Mouse (Mus musculus) MEL (cell line): Measurements from ENCODE around the gene Rapgef4. TPM values are rescaled to one million over a fixed set of nuclear protein-coding genes. Genes with fewer than 3 reads are reported as not detected.
A peak's percentile ranks its signal among the peaks of the same experiment; 100 is the strongest.

Experiments used
- DNase-seq: peaks from one replicate; pipeline ENCODE4 v3.0.0; 2011; ENCODE audit warnings: low read depth, low spot score
- H3K27ac ChIP-seq: 2 replicates; pipeline ENCODE4 v1.5.1; 2012; ENCODE audit warnings: low read depth, mild to moderate bottlenecking, control low read depth, low read length, moderate library complexity; ENCODE audit not compliant: control insufficient read depth
- H3K27me3 ChIP-seq, 2 experiments: fragments of 150-350 bp in 1 of 2; sonication (generic) in 1 of 2; 2 replicates each; pipeline ENCODE4 v1.6.1; 2012; ENCODE audit warnings: low read length in 2 of 2, mild to moderate bottlenecking in 2 of 2, improper control_type of control experiment in 1 of 2, moderate library complexity in 1 of 2; ENCODE audit not compliant: insufficient read depth in 2 of 2, control insufficient read depth in 1 of 2
- H3K36me3 ChIP-seq, 2 experiments: 2 replicates each; pipeline ENCODE4 v1.6.1; 2012 to 2014; ENCODE audit warnings: low read length in 2 of 2, improper control_type of control experiment in 1 of 2, inconsistent platforms in 1 of 2, mild to moderate bottlenecking in 1 of 2; ENCODE audit not compliant: insufficient read depth in 2 of 2, control insufficient read depth in 1 of 2
- H3K4me1 ChIP-seq, 2 experiments: fragments of 150-350 bp in 1 of 2; sonication (generic) in 1 of 2; 2 replicates each; pipeline ENCODE4 v1.6.1; 2012; ENCODE audit warnings: low read length in 2 of 2, improper control_type of control experiment in 1 of 2, mild to moderate bottlenecking in 1 of 2; ENCODE audit not compliant: insufficient read depth in 2 of 2, control insufficient read depth in 1 of 2
- H3K4me3 ChIP-seq, 2 experiments: fragments of 150-350 bp in 1 of 2; sonication (generic) in 1 of 2; 2 replicates each; pipeline ENCODE4 v1.5.1; 2012; ENCODE audit warnings: low read depth in 2 of 2, low read length in 2 of 2, mild to moderate bottlenecking in 2 of 2, moderate library complexity in 2 of 2, control low read depth in 1 of 2, improper control_type of control experiment in 1 of 2; ENCODE audit not compliant: control insufficient read depth in 1 of 2, insufficient read depth in 1 of 2
- H3K79me2 ChIP-seq: 2 replicates; pipeline ENCODE4 v1.6.1; 2012; ENCODE audit warnings: mild to moderate bottlenecking, low read length, moderate library complexity; ENCODE audit not compliant: control insufficient read depth, poor library complexity, insufficient read depth
- H3K9ac ChIP-seq: 2 replicates; pipeline ENCODE4 v1.6.1; 2012; ENCODE audit warnings: low read depth, mild to moderate bottlenecking, control low read depth, low read length, moderate library complexity; ENCODE audit not compliant: control insufficient read depth, poor library complexity, severe bottlenecking
- H3K9me3 ChIP-seq: fragments of 150-350 bp; sonication (generic); replicated peaks from 2 replicates; pipeline ENCODE4 v1.6.1; 2012; ENCODE audit warnings: mild to moderate bottlenecking, low read length, improper control_type of control experiment, moderate library complexity; ENCODE audit not compliant: insufficient read depth
- CHD1 ChIP-seq: IDR thresholded peaks from 2 replicates; pipeline ENCODE4 v1.6.1; 2012; ENCODE audit warnings: low read depth, mild to moderate bottlenecking, inconsistent platforms, low read length, improper control_type of control experiment
- CHD2 ChIP-seq: IDR thresholded peaks from 2 replicates; pipeline ENCODE4 v1.6.1; 2011; ENCODE audit warnings: low read length, improper control_type of control experiment
- ETS1 ChIP-seq: IDR thresholded peaks from 2 replicates; pipeline ENCODE4 v1.6.1; 2012; ENCODE audit warnings: low read depth, mild to moderate bottlenecking, inconsistent platforms, low read length, improper control_type of control experiment, moderate library complexity
- GABPA ChIP-seq: IDR thresholded peaks from 2 replicates; pipeline ENCODE4 v1.6.1; 2012; ENCODE audit warnings: low read depth, mild to moderate bottlenecking, inconsistent platforms, low read length, improper control_type of control experiment, moderate library complexity
- GATA1 ChIP-seq: IDR thresholded peaks from 2 replicates; pipeline ENCODE4 v1.6.1; 2011; ENCODE audit warnings: low read depth, low read length, improper control_type of control experiment
- HCFC1 ChIP-seq: IDR thresholded peaks from 2 replicates; pipeline ENCODE4 v1.6.1; 2012; ENCODE audit warnings: low read depth, mild to moderate bottlenecking, inconsistent platforms, low read length, improper control_type of control experiment, moderate library complexity
- JUND ChIP-seq: IDR thresholded peaks from 2 replicates; pipeline ENCODE4 v1.6.1; 2011; ENCODE audit warnings: low read depth, mild to moderate bottlenecking, improper control_type of control experiment, low read length
- KAT2A ChIP-seq: conservative IDR thresholded peaks from 2 replicates; pipeline ENCODE4 v1.6.1; 2012; ENCODE audit warnings: low read depth, low read length, improper control_type of control experiment, inconsistent platforms
- MAFK ChIP-seq: IDR thresholded peaks from 2 replicates; pipeline ENCODE4 v1.6.1; 2011; ENCODE audit warnings: low read depth, mild to moderate bottlenecking, low read length, improper control_type of control experiment, borderline replicate concordance
- MAX ChIP-seq: IDR thresholded peaks from 2 replicates; pipeline ENCODE4 v1.6.1; 2011; ENCODE audit warnings: low read length, improper control_type of control experiment
- MEF2A ChIP-seq: IDR thresholded peaks from 2 replicates; pipeline ENCODE4 v1.6.1; 2014; ENCODE audit warnings: low read depth, mild to moderate bottlenecking, inconsistent platforms, low read length, improper control_type of control experiment; ENCODE audit not compliant: poor library complexity, insufficient replicate concordance, severe bottlenecking; ENCODE audit errors: extremely low read depth
- MXI1 ChIP-seq: IDR thresholded peaks from 2 replicates; pipeline ENCODE4 v1.6.1; 2011; ENCODE audit warnings: mild to moderate bottlenecking, low read depth, low read length, improper control_type of control experiment
- MYB ChIP-seq: IDR thresholded peaks from 2 replicates; pipeline ENCODE4 v1.6.1; 2011; ENCODE audit warnings: mild to moderate bottlenecking, low read depth, low read length, improper control_type of control experiment
- NELFE ChIP-seq: IDR thresholded peaks from 2 replicates; pipeline ENCODE4 v1.6.1; 2011; ENCODE audit warnings: low read depth, low read length, improper control_type of control experiment
- POLR2A ChIP-seq, 2 experiments: IDR thresholded peaks; 2 replicates each; pipeline ENCODE4 v1.6.1; 2011 to 2012; ENCODE audit warnings: low read length in 2 of 2, mild to moderate bottlenecking in 2 of 2, control low read depth in 1 of 2, improper control_type of control experiment in 1 of 2, low read depth in 1 of 2, moderate library complexity in 1 of 2; ENCODE audit not compliant: control insufficient read depth in 1 of 2, insufficient read depth in 1 of 2, poor library complexity in 1 of 2
- POLR2AphosphoS2 ChIP-seq: IDR thresholded peaks from 2 replicates; pipeline ENCODE4 v1.6.1; 2011; ENCODE audit warnings: low read length, improper control_type of control experiment
- RAD21 ChIP-seq: IDR thresholded peaks from 2 replicates; pipeline ENCODE4 v1.6.1; 2011; ENCODE audit warnings: mild to moderate bottlenecking, low read depth, low read length, improper control_type of control experiment
- RCOR1 ChIP-seq: IDR thresholded peaks from 2 replicates; pipeline ENCODE4 v1.6.1; 2012; ENCODE audit warnings: low read depth, mild to moderate bottlenecking, inconsistent platforms, low read length, improper control_type of control experiment
- SIN3A ChIP-seq: IDR thresholded peaks from 2 replicates; pipeline ENCODE4 v1.6.1; 2012; ENCODE audit warnings: low read length, improper control_type of control experiment, inconsistent platforms
- SMC3 ChIP-seq: IDR thresholded peaks from 2 replicates; pipeline ENCODE4 v1.6.1; 2011; ENCODE audit warnings: low read depth, low read length, improper control_type of control experiment
- TAL1 ChIP-seq: IDR thresholded peaks from 2 replicates; pipeline ENCODE4 v1.6.1; 2012; ENCODE audit warnings: mild to moderate bottlenecking, inconsistent platforms, low read length, moderate library complexity, mixed read lengths
- TBP ChIP-seq: IDR thresholded peaks from 2 replicates; pipeline ENCODE4 v1.8.0; 2011; ENCODE audit warnings: low read depth, low read length, improper control_type of control experiment
- TCF12 ChIP-seq: IDR thresholded peaks from 2 replicates; pipeline ENCODE4 v1.6.1; 2014; ENCODE audit warnings: low read depth, mild to moderate bottlenecking, inconsistent platforms, low read length, improper control_type of control experiment, moderate library complexity
- UBTF ChIP-seq: IDR thresholded peaks from 2 replicates; pipeline ENCODE4 v1.6.1; 2012; ENCODE audit warnings: low read depth, mild to moderate bottlenecking, inconsistent platforms, low read length, improper control_type of control experiment, moderate library complexity, borderline replicate concordance; ENCODE audit not compliant: insufficient read depth
- USF1 ChIP-seq: IDR thresholded peaks from 2 replicates; pipeline ENCODE4 v1.6.1; 2014; ENCODE audit warnings: low read depth, mild to moderate bottlenecking, inconsistent platforms, low read length, improper control_type of control experiment, moderate library complexity
- USF2 ChIP-seq, 2 experiments: IDR thresholded peaks; 2 replicates each; pipeline ENCODE4 v1.6.1; 2011 to 2012; ENCODE audit warnings: improper control_type of control experiment in 2 of 2, low read length in 2 of 2, borderline replicate concordance in 1 of 2, inconsistent platforms in 1 of 2, low read depth in 1 of 2, mild to moderate bottlenecking in 1 of 2; ENCODE audit not compliant: insufficient read depth in 1 of 2
- ZC3H11A ChIP-seq: IDR thresholded peaks from 2 replicates; pipeline ENCODE4 v1.6.1; 2012; ENCODE audit warnings: low read depth, mild to moderate bottlenecking, inconsistent platforms, low read length, improper control_type of control experiment
- ZKSCAN1 ChIP-seq: IDR thresholded peaks from 2 replicates; pipeline ENCODE4 v1.6.1; 2012; ENCODE audit warnings: low read depth, mild to moderate bottlenecking, inconsistent platforms, low read length, improper control_type of control experiment, moderate library complexity
- ZMIZ1 ChIP-seq: IDR thresholded peaks from 2 replicates; pipeline ENCODE4 v1.6.1; 2012; ENCODE audit warnings: low read depth, mild to moderate bottlenecking, inconsistent platforms, low read length, improper control_type of control experiment, moderate library complexity
- polyA plus RNA-seq, 2 experiments: library from polyadenylated mRNA; stranded (reverse) in 1 of 2; unstranded in 1 of 2; fragments of >175 nt in 1 of 2; fragments of >200 nt in 1 of 2; gene quantifications; 2 replicates each; pipeline versions ENCODE4 v1.2.1 to v1.2.4; 2012; ENCODE audit warnings: low replicate concordance in 2 of 2, low read depth in 1 of 2; ENCODE audit not compliant: insufficient read length in 2 of 2, insufficient read depth in 1 of 2, missing spikeins in 1 of 2
- total RNA-seq: library from RNA; depleted of rRNA; stranded (reverse); fragments of 300-350 nt; gene quantifications from 2 replicates; pipeline ENCODE4 v1.2.3, GENCODE M21; 2012

Rapgef4 gene
- total and polyA plus RNA-seq, 3 experiments, result not detected

DNA sequence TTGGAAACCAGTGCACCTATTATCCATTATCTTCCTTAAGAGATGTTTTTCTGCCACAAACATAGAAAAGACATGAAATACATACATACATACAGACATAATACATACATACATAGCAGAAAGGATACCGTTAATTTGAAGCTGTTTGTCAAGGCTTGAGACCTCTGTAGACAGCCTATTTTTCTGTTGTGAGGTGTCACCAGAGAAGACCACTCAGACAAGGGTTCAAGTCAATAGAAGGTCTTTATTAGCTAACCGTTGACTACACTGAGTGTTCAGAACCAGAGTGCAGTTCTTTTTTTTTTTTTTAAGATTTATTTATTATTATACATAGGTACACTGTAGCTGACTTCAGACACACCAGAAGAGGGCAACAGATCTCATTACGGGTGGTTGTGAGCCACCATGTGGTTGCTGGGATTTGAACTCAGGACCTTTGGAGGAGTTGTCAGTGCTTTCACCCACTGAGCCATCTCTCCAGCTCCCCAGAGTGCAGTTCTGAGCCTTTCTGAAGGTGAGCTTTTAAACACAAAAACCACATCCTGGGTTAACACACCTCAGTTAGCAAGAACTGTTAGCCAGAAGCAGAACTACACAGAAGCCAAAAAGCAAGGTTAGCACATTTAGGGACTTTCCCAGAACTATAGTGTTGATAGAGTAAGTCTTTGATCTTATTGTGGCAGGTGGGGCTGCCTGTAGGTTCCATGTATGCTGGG lies 39.9 kb upstream of the Rapgef4 start:
- H3K4me3 ChIP-seq, result peak overlapping the region; percentile 67 to 95
- TF ChIP-seq SIN3A (no peak), MYB (no peak), RCOR1 (no peak), HCFC1 (no peak), ETS1 (no peak), POLR2AphosphoS2 (no peak), MAX (no peak), GABPA (no peak), GATA1 (no peak), POLR2A (IDR thresholded peaks at IDR 0.05; ENCODE audit: control insufficient read depth in 1 of 2, insufficient read depth in 1 of 2, low read depth in 1 of 2, low read length in 2 of 2, poor library complexity in 1 of 2) (no peak), TCF12 (no peak), TAL1 (no peak), MAFK (no peak), SMC3 (no peak), KAT2A (no peak), ZC3H11A (no peak), MEF2A (no peak), MXI1 (no peak), USF2 (IDR thresholded peaks at IDR 0.05; ENCODE audit: borderline replicate concordance in 1 of 2, insufficient read depth in 1 of 2, low read depth in 1 of 2, low read length in 2 of 2) (no peak)
- TF ChIP-seq, all 39 proteins: peak for 0
- no peak overlapping the region for H3K27ac ChIP-seq
- peaks cover 2% of the 10 kb centered on the region in 2 experiments; a peak in 3 of 4 replicates for H3K27me3 ChIP-seq
- no peak overlapping the region for H3K9ac ChIP-seq
- H3K79me2 ChIP-seq, result no peaks in the 10 kb centered on the region
- 0 out of 4 replicates have a peak, but pooled peaks cover 0 to 3% of the 10 kb centered on the region in 2 experiments for H3K4me1 ChIP-seq
- H3K36me3 ChIP-seq, result no peaks in the 10 kb centered on the region
- DNase-seq, result no peak
- H3K9me3 ChIP-seq, result no peaks in the 10 kb centered on the region

DNA sequence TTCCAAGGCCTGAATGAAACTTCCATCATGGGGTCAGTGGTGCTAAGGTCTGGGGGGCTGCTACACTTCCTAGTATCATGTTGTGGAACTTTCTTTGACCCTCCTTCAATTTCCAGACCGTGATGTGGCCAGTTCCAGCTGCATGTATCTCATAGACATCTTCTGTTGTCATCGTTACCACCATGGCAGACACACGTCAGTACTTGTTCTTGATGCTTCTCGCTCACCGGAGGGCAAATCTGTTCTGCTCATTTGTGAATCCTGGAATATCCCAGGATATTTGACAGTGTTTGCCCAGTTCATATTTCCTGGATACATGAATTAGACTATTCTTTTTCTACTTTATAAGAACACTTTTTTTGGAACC lies 39.3 kb upstream of the Rapgef4 start:
- peak overlapping the region; percentile 67 to 95 for H3K4me3 ChIP-seq
- no peak overlapping the region for H3K27ac ChIP-seq
- no peaks in the 10 kb centered on the region for H3K79me2 ChIP-seq
- H3K27me3 ChIP-seq, result peaks cover 0 to 2% of the 10 kb centered on the region in 2 experiments; a peak in 3 of 4 replicates
- no peak for TF ChIP-seq UBTF
- TF ChIP-seq CHD2, result no peak
- no peak for TF ChIP-seq RCOR1
- TF ChIP-seq POLR2A (IDR thresholded peaks at IDR 0.05; ENCODE audit: control insufficient read depth in 1 of 2, insufficient read depth in 1 of 2, low read depth in 1 of 2, low read length in 2 of 2, poor library complexity in 1 of 2), result no peak
- TF ChIP-seq TBP, result no peak
- TF ChIP-seq ZMIZ1, result no peak
- TF ChIP-seq CHD1, result no peak
- no peak for TF ChIP-seq ETS1
- no peak for TF ChIP-seq GABPA
- TF ChIP-seq RAD21, result no peak
- TF ChIP-seq MAX, result no peak
- TF ChIP-seq SIN3A, result no peak
- TF ChIP-seq ZKSCAN1, result no peak
- no peak for TF ChIP-seq SMC3
- no peak for TF ChIP-seq MAFK
- no peak for TF ChIP-seq JUND
- TF ChIP-seq MYB, result no peak
- TF ChIP-seq POLR2AphosphoS2, result no peak
- no peak for TF ChIP-seq USF1
- no peak for TF ChIP-seq NELFE
- no peaks in the 10 kb centered on the region for H3K9me3 ChIP-seq
- no peaks in the 10 kb centered on the region for H3K36me3 ChIP-seq
- peak; percentile 38 for DNase-seq
- H3K4me1 ChIP-seq, result 0 out of 4 replicates have a peak, but pooled peaks cover 0 to 3% of the 10 kb centered on the region in 2 experiments
- peak overlapping the region; percentile 34 for H3K9ac ChIP-seq
